In the genomic region with DNA sequence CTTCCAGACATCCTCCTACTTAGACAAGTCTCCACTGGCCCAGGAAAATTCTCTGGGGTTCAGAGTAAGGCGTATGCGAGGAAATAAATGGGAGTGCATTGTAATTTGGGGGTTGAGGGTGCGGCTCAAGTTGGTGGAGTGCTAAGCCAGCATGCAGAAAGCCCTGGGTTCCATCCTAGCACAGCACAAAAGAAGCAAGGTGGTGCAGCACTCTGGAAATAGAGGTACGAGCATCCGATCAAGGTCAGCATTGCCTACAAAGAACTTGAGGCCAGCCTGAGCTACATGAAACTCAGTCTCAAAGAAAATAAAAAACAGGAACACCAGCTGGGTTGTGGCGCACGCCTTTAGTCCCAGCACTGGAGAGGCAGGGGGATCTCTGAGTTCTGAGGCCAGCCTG, we compare ENCODE assay signal across 9 mouse cellular contexts. TPM values are rescaled to one million over a fixed set of nuclear protein-coding genes. Genes with fewer than 3 reads are reported as not detected.
DNase-seq lines count a peak whose midpoint lies in the region; ATAC-seq and TF ChIP-seq lines count a peak whose summit lies in the region.
"Had no signal": no experiment of that assay in that cellular context is flagged by ENCODE, and none has a peak within 500 bp of the region (broad histone marks: within the 10 kb centered on the region; RNA-seq: fewer than 3 reads in every experiment).

TSS of gene Nanos3 (minus strand) at position 101 of the 400 bp plus-strand sequence.

- no peak for DNase-seq in heart, adult 2 months
- no peak for DNase-seq in heart, adult 9 months (ENCODE audit: low spot score in 2 of 2)
- no peak for DNase-seq in thymus, adult 2 months
- DNase-seq in thymus, postnatal 25 days: no peak
- no peak for DNase-seq in liver, embryonic 13.5 days
- DNase-seq in adipocyte (ENCODE audit: low spot score): no peak
- no peak for DNase-seq in retina, postnatal 1 day
- no peak for DNase-seq in right cerebral cortex, postnatal 10 days (ENCODE audit: low spot score in 2 of 2)
- DNase-seq: kidney, postnatal 36 days had no signal

- TF ChIP-seq EP300 in heart, adult 2 months (IDR thresholded peaks at IDR 0.05; ENCODE audit: insufficient read depth, low read depth, low read length): no peak

- no peak within 1 kb of the TSS; the same call in 1 of the 2 replicates for H3K27ac ChIP-seq in heart, adult 2 months
- peak within 1 kb of the TSS; percentile 96 for H3K27ac ChIP-seq in thymus, adult 2 months (ENCODE audit: control insufficient read depth, insufficient read depth, low read length)
- H3K27ac ChIP-seq in liver, embryonic 13.5 days: no peak within 1 kb of the TSS

- TF ChIP-seq CTCF in heart, adult 2 months (IDR thresholded peaks at IDR 0.05): no peak
- no peak for TF ChIP-seq CTCF in thymus, adult 2 months (IDR thresholded peaks at IDR 0.05; ENCODE audit: borderline replicate concordance, control insufficient read depth, extremely low read depth, insufficient read depth, low read length, poor library complexity)

- peak within 1 kb of the TSS; percentile 58 for H3K4me3 ChIP-seq in heart, adult 2 months
- H3K4me3 ChIP-seq in thymus, adult 2 months (ENCODE audit: control insufficient read depth, insufficient read depth, low read length): peak within 1 kb of the TSS; percentile 54
- peak within 1 kb of the TSS; percentile 64 for H3K4me3 ChIP-seq in liver, embryonic 13.5 days (replicated peaks)

- intact Hi-C loops in heart, adult 2 months (cut with DNase I): loop anchor here (10.0 kb wide), 1 partner anchor 440 kb away; the partner anchor contains the start of gene Adgre5

- H3K9ac ChIP-seq in heart, adult 2 months (ENCODE audit: low read depth, low read length): peak within 1 kb of the TSS; percentile 83
- peak within 1 kb of the TSS; percentile 72; the same call in 1 of the 2 replicates for H3K9ac ChIP-seq in liver, embryonic 13.5 days

- no peaks in the 10 kb centered on the region for H3K27me3 ChIP-seq in heart, adult 2 months (ENCODE audit: control insufficient read depth, insufficient read depth, low read length)
- no peaks in the 10 kb centered on the region for H3K27me3 ChIP-seq in thymus, adult 2 months (ENCODE audit: control insufficient read depth, insufficient read depth, low read length)
- peaks cover 40% of the 10 kb centered on the region for H3K27me3 ChIP-seq in liver, embryonic 13.5 days

- no peaks in the 10 kb centered on the region for H3K79me2 ChIP-seq in heart, adult 2 months (replicated peaks; ENCODE audit: control insufficient read depth, insufficient read depth, low read length)

- ATAC-seq in liver, embryonic 13.5 days (ENCODE audit: low read depth): no peak

- H3K4me2 ChIP-seq in liver, embryonic 13.5 days: peak within 1 kb of the TSS; percentile 77

- H3K9me3 ChIP-seq in liver, embryonic 13.5 days (replicated peaks): no peaks in the 10 kb centered on the region

- H3K36me3 ChIP-seq in heart, adult 2 months (ENCODE audit: control insufficient read depth, insufficient read depth, low read length): no peaks in the 10 kb centered on the region; the same call in 1 of the 2 replicates
- H3K36me3 ChIP-seq in thymus, adult 2 months (ENCODE audit: control insufficient read depth, insufficient read depth, low read length): no peaks in the 10 kb centered on the region
- no peaks in the 10 kb centered on the region for H3K36me3 ChIP-seq in liver, embryonic 13.5 days

- H3K4me1 ChIP-seq in heart, adult 2 months (ENCODE audit: control insufficient read depth, insufficient read depth, low read length): peaks cover 11% of the 10 kb centered on the region
- H3K4me1 ChIP-seq in thymus, adult 2 months (replicated peaks; ENCODE audit: control insufficient read depth, insufficient read depth, low read length): peaks cover 31% of the 10 kb centered on the region
- H3K4me1 ChIP-seq in liver, embryonic 13.5 days (replicated peaks): peaks cover 57% of the 10 kb centered on the region

- TF ChIP-seq POLR2A in heart, adult 2 months (IDR thresholded peaks at IDR 0.05; ENCODE audit: insufficient read depth, low read depth, low read length): no peak
- TF ChIP-seq POLR2A in thymus, adult 2 months (IDR thresholded peaks at IDR 0.05; ENCODE audit: control insufficient read depth, extremely low read depth, insufficient read depth, low read length, poor library complexity): no peak

- 99% methylated on average over 7 of the region's 7 CpGs for WGBS in heart, adult 2 months
- 96% methylated on average over 7 of the region's 7 CpGs for WGBS in thymus, adult 2 months
- WGBS in liver, embryonic 13.5 days (ENCODE audit: insufficient replicate concordance): 82% methylated on average over 7 of the region's 7 CpGs

RNA-seq across cellular contexts. Expression of gene Nanos3, which starts in this region (rescaled TPM):
- 1 to 10 TPM in 1 of 2 experiments, not detected in 1; 1.9 TPM for total RNA-seq in heart, adult 2 months (2021)
- 0.61 TPM in 1 of 2 replicates, not detected in the other for polyA plus RNA-seq in heart, adult 2 months (2012; rRNA removed)
- 5.5 and 8.5 TPM in 2 replicates for polyA plus RNA-seq in thymus, adult 2 months (2012; rRNA removed)
- polyA plus RNA-seq in liver, embryonic 13.5 days (2015; fragmentation: Nextera tagmentation; extraction: Ambion mirVana): 0.28 and 0.34 TPM in 2 replicates
